Mouse (Mus musculus): Measurements from ENCODE around the gene Fbxw5. TPM values are rescaled to one million over a fixed set of nuclear protein-coding genes. Genes with fewer than 3 reads are reported as not detected.
"Not testable (repeated sequence)": the region's sequence is repeated elsewhere in the genome, so short reads cannot be mapped to it uniquely, and the experiment has no call there.

The Fbxw5 gene
- polyA plus RNA-seq, 1 experiment, result 44.3 TPM

- H3K27ac ChIP-seq (ENCODE audit: insufficient read depth, low read length), result no peak overlapping the region
- H3K4me1 ChIP-seq (ENCODE audit: control insufficient read depth, insufficient read depth, low read length), result no peaks in the 10 kb centered on the region
- H3K4me3 ChIP-seq (ENCODE audit: insufficient read depth, low read length), result no peak overlapping the region
- no peak for TF ChIP-seq POLR2A (IDR thresholded peaks at IDR 0.05; ENCODE audit: extremely low read depth, insufficient read depth, low read length)
- no peak for TF ChIP-seq CTCF (IDR thresholded peaks at IDR 0.05; ENCODE audit: extremely low read depth, insufficient read depth, low read length)
These were observed 41.3 kb downstream of the Fbxw5 start for GRCm38 (mm10) chr2:25541644-25542367.

GRCm38 (mm10) chr2:25545996-25546810, 45.7 kb downstream of the Fbxw5 start:
- Histone ChIP-seq H3K4me1 (ENCODE audit: control insufficient read depth, insufficient read depth, low read length) (no peaks in the 10 kb centered on the region), H3K4me3 (ENCODE audit: insufficient read depth, low read length) (peak overlapping the region; percentile 69), H3K27ac (ENCODE audit: insufficient read depth, low read length) (no peak overlapping the region)
- TF ChIP-seq CTCF (IDR thresholded peaks at IDR 0.05; ENCODE audit: extremely low read depth, insufficient read depth, low read length) (no peak), POLR2A (IDR thresholded peaks at IDR 0.05; ENCODE audit: extremely low read depth, insufficient read depth, low read length) (no peak)

GRCm38 (mm10) chr2:25546811-25547491, 46.4 kb downstream of the Fbxw5 start, which contains the start of gene Traf2:
Gene Traf2, minus strand, starts transcription at chr2:25546940.
- Histone ChIP-seq H3K4me3 (ENCODE audit: insufficient read depth, low read length) (peak within 1 kb of the TSS; percentile 69), H3K27ac (ENCODE audit: insufficient read depth, low read length) (no peak within 1 kb of the TSS), H3K4me1 (ENCODE audit: control insufficient read depth, insufficient read depth, low read length) (no peaks in the 10 kb centered on the region)
- TF ChIP-seq POLR2A (IDR thresholded peaks at IDR 0.05; ENCODE audit: extremely low read depth, insufficient read depth, low read length) (peak; percentile 40; the same call in 1 of the 2 replicates), CTCF (IDR thresholded peaks at IDR 0.05; ENCODE audit: extremely low read depth, insufficient read depth, low read length) (no peak)

- Histone ChIP-seq H3K4me1 (ENCODE audit: control insufficient read depth, insufficient read depth, low read length) (no peaks in the 10 kb centered on the region), H3K27ac (ENCODE audit: insufficient read depth, low read length) (no peak overlapping the region), H3K4me3 (ENCODE audit: insufficient read depth, low read length) (no peak overlapping the region)
- TF ChIP-seq POLR2A (IDR thresholded peaks at IDR 0.05; ENCODE audit: extremely low read depth, insufficient read depth, low read length) (no peak), CTCF (IDR thresholded peaks at IDR 0.05; ENCODE audit: extremely low read depth, insufficient read depth, low read length) (no peak)
These were observed 48.8 kb downstream of the Fbxw5 start for GRCm38 (mm10) chr2:25549021-25549991.

- Histone ChIP-seq H3K4me3 (ENCODE audit: insufficient read depth, low read length) (no peak overlapping the region), H3K4me1 (ENCODE audit: control insufficient read depth, insufficient read depth, low read length) (no peaks in the 10 kb centered on the region), H3K27ac (ENCODE audit: insufficient read depth, low read length) (no peak overlapping the region)
- TF ChIP-seq POLR2A (IDR thresholded peaks at IDR 0.05; ENCODE audit: extremely low read depth, insufficient read depth, low read length) (no peak), CTCF (IDR thresholded peaks at IDR 0.05; ENCODE audit: extremely low read depth, insufficient read depth, low read length) (peak; percentile 69)
These were observed 50.6 kb downstream of the Fbxw5 start for GRCm38 (mm10) chr2:25551186-25551585.

- H3K4me1 ChIP-seq (ENCODE audit: control insufficient read depth, insufficient read depth, low read length); H3K4me3 ChIP-seq (ENCODE audit: insufficient read depth, low read length); H3K27ac ChIP-seq (ENCODE audit: insufficient read depth, low read length): not testable (repeated sequence)
These were observed 52.7 kb downstream of the Fbxw5 start for GRCm38 (mm10) chr2:25553171-25553786.

Other genes with a start within 250 kb of the Fbxw5 start
- gene Tmem203, start 245.3 kb upstream of the Fbxw5 start, polyA plus RNA-seq (2012; rRNA removed), result 33.8 and 36.0 TPM in 2 replicates
- 14.0 and 22.0 TPM in 2 replicates for gene Tprn, start 238.1 kb upstream of the Fbxw5 start, polyA plus RNA-seq (2012; rRNA removed)
- gene Ssna1, start 228.3 kb upstream of the Fbxw5 start, polyA plus RNA-seq (2012; rRNA removed), result 87.9 and 93.2 TPM in 2 replicates
- 75.7 and 76.5 TPM in 2 replicates for gene Anapc2, start 228.3 kb upstream of the Fbxw5 start, polyA plus RNA-seq (2012; rRNA removed)
- not detected in 2 replicates for gene Tmem210, start 212.6 kb upstream of the Fbxw5 start, polyA plus RNA-seq (2012; rRNA removed)
- gene Lrrc26, start 210.8 kb upstream of the Fbxw5 start, polyA plus RNA-seq (2012; rRNA removed), result not detected in 2 replicates
- gene Grin1, start 181.6 kb upstream of the Fbxw5 start, polyA plus RNA-seq (2012; rRNA removed), result 336 and 340 TPM in 2 replicates
- 27.0 and 28.4 TPM in 2 replicates for gene Man1b1, start 168.4 kb upstream of the Fbxw5 start, polyA plus RNA-seq (2012; rRNA removed)
- gene Dpp7, start 144.4 kb upstream of the Fbxw5 start, polyA plus RNA-seq (2012; rRNA removed), result 59.8 and 69.1 TPM in 2 replicates
- 16.6 and 20.4 TPM in 2 replicates for gene Uap1l1, start 135.1 kb upstream of the Fbxw5 start, polyA plus RNA-seq (2012; rRNA removed)
- 4.0 and 4.4 TPM in 2 replicates for gene Sapcd2, start 128.4 kb upstream of the Fbxw5 start, polyA plus RNA-seq (2012; rRNA removed)
- 15.8 and 19.0 TPM in 2 replicates for gene Entpd2, start 104.9 kb upstream of the Fbxw5 start, polyA plus RNA-seq (2012; rRNA removed)
- 435 and 468 TPM in 2 replicates for gene Npdc1, start 101.4 kb upstream of the Fbxw5 start, polyA plus RNA-seq (2012; rRNA removed)
- 0.38 and 0.48 TPM in 2 replicates for gene Fut7, start 77.5 kb upstream of the Fbxw5 start, polyA plus RNA-seq (2012; rRNA removed)
- 105 and 109 TPM in 2 replicates for gene Abca2, start 72.0 kb upstream of the Fbxw5 start, polyA plus RNA-seq (2012; rRNA removed)
- gene Clic3, start 43.9 kb upstream of the Fbxw5 start, polyA plus RNA-seq (2012; rRNA removed), result 0.72 and 0.79 TPM in 2 replicates
- 137 TPM in 2 replicates for gene Paxx, start 39.7 kb upstream of the Fbxw5 start, polyA plus RNA-seq (2012; rRNA removed)
- gene Ptgds, start 30.7 kb upstream of the Fbxw5 start, polyA plus RNA-seq (2012; rRNA removed), result 2,250 and 2,426 TPM in 2 replicates
- not detected in 2 replicates for gene Lcn12, start 6.8 kb upstream of the Fbxw5 start, polyA plus RNA-seq (2012; rRNA removed)
- gene C8g, start 969 bp downstream of the Fbxw5 start, polyA plus RNA-seq (2012; rRNA removed), result 2.3 and 3.3 TPM in 2 replicates
- gene Traf2, start 46.2 kb downstream of the Fbxw5 start, polyA plus RNA-seq (2012; rRNA removed), result 8.4 and 9.1 TPM in 2 replicates
- 270 and 276 TPM in 2 replicates for gene Edf1, start 57.1 kb downstream of the Fbxw5 start, polyA plus RNA-seq (2012; rRNA removed)
- gene Mamdc4, start 74.1 kb downstream of the Fbxw5 start, polyA plus RNA-seq (2012; rRNA removed), result 1.1 and 1.2 TPM in 2 replicates
- gene Phpt1, start 74.5 kb downstream of the Fbxw5 start, polyA plus RNA-seq (2012; rRNA removed), result 123 and 129 TPM in 2 replicates
- 115 and 125 TPM in 2 replicates for gene Ajm1, start 81.0 kb downstream of the Fbxw5 start, polyA plus RNA-seq (2012; rRNA removed)
- 158 and 162 TPM in 2 replicates for gene Rabl6, start 107.8 kb downstream of the Fbxw5 start, polyA plus RNA-seq (2012; rRNA removed)
- gene Ccdc183, start 116.9 kb downstream of the Fbxw5 start, polyA plus RNA-seq (2012; rRNA removed), result 0.02 TPM in 1 of 2 replicates, not detected in the other
- gene Tmem141, start 121.3 kb downstream of the Fbxw5 start, polyA plus RNA-seq (2012; rRNA removed), result 73.9 and 82.8 TPM in 2 replicates
- gene Fcna, start 127.3 kb downstream of the Fbxw5 start, polyA plus RNA-seq (2012; rRNA removed), result 0.30 and 0.33 TPM in 2 replicates
- not detected in 2 replicates for gene Lcn8, start 152.4 kb downstream of the Fbxw5 start, polyA plus RNA-seq (2012; rRNA removed)
- gene Lcn5, start 157.2 kb downstream of the Fbxw5 start, polyA plus RNA-seq (2012; rRNA removed), result not detected in 2 replicates
- gene Lcn6, start 176.0 kb downstream of the Fbxw5 start, polyA plus RNA-seq (2012; rRNA removed), result not detected in 2 replicates
- not detected in 2 replicates for gene Lcn10, start 182.0 kb downstream of the Fbxw5 start, polyA plus RNA-seq (2012; rRNA removed)
- not detected in 2 replicates for gene Obp2a, start 199.3 kb downstream of the Fbxw5 start, polyA plus RNA-seq (2012; rRNA removed)
- 99.6 and 101 TPM in 2 replicates for gene Bmyc, start 206.0 kb downstream of the Fbxw5 start, polyA plus RNA-seq (2012; rRNA removed)
- 0.15 TPM in 1 of 2 replicates, not detected in the other for gene Obp2b, start 236.3 kb downstream of the Fbxw5 start, polyA plus RNA-seq (2012; rRNA removed)

Data from cortical plate, adult 2 months (tissue).